Mouse (Mus musculus) testis, postnatal 10 days (tissue): ENCODE measurements around the gene Ubfd1.

Experiments used
- DNase-seq: peaks from one replicate; pipeline ENCODE4 v3.0.0; 2021; ENCODE audit warnings: low spot score

The Ubfd1 gene

GRCm38 (mm10) chr7:122066945-122067516 lies at the start of gene Ubfd1, which contains the start of gene Ears2:
Gene Ubfd1 (plus strand): TSS chr7:122067175.
Gene Ears2 (minus strand): TSS chr7:122067263.
- peak; percentile 94 for DNase-seq

DNA sequence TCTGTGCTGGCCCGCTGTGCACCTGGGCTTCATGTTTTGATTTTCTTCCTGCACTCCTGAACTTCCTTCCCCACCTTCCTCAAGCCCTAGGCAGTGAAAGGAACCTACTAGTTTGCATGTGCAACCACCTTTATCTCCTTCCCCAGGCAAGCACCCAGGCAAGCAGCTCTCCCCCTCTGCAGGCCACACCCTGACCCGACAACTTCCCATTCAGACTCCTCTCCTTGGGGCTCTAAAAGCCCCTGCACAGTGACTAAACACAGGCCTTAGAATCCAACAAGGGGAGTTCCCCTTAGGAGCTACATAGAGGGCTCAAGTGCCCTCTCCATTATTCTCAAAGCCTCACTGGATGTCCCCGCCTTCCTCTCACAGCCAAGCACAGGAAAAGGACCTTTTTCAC lies 48.7 kb upstream of the Ubfd1 start:
- DNase-seq = no peak

GRCm38 (mm10) chr7:122018978-122019377 lies 48.0 kb upstream of the Ubfd1 start:
- DNase-seq = no peak

GRCm38 (mm10) chr7:122020273-122020666 lies 46.7 kb upstream of the Ubfd1 start:
- no peak for DNase-seq

GRCm38 (mm10) chr7:122020667-122021354 lies 46.2 kb upstream of the Ubfd1 start, which contains the start of gene Gga2:
Gene Gga2 (minus strand): TSS chr7:122021222.
- peak; percentile 94 for DNase-seq

DNA sequence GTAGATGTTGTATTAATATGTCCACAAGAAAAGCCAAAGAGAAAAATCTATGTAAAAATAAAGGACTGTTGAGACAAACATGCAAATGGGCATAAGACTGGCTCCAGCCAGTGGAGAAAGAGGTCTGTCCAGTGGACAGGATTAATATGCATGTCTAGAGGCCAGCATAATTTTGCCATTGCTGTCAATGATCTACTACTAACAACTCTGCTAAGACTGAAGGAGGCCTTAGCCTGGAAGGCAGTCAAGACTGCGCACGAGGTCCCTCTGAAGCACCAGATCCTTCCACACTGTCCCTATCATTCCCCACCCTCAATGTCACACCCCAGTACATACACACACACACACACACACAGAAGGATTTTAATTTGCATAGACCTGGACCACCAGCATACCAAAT lies 44.8 kb upstream of the Ubfd1 start:
- DNase-seq = no peak

DNA sequence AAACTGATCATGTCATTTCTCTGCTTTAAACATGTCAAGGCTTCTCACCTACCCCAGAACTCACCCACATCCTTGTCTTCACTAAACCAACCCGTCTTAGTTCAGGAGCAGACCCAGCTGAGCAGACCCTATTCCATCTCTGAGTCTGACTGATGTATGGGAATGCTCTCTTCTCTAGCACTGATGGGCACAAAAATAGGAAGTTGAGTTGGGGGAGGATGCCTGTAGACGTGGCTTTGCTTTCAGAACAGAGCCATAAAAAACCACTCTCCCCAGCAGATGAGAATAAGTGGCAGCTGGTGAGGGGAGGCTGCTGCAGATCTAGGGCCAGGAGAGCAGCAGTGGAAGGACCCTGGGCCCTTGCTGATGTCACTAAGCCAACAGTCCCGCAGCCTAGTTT lies 33.6 kb upstream of the Ubfd1 start:
- DNase-seq = no peak

- no peak for DNase-seq
Observed at GRCm38 (mm10) chr7:122034348-122034747, 32.6 kb upstream of the Ubfd1 start.

- DNase-seq = no peak
Observed at GRCm38 (mm10) chr7:122044106-122044505, 22.9 kb upstream of the Ubfd1 start.

- peak; percentile 56 for DNase-seq
Observed at GRCm38 (mm10) chr7:122045181-122045634, 21.8 kb upstream of the Ubfd1 start.

GRCm38 (mm10) chr7:122045711-122046110 lies 21.3 kb upstream of the Ubfd1 start:
- DNase-seq = no peak

DNA sequence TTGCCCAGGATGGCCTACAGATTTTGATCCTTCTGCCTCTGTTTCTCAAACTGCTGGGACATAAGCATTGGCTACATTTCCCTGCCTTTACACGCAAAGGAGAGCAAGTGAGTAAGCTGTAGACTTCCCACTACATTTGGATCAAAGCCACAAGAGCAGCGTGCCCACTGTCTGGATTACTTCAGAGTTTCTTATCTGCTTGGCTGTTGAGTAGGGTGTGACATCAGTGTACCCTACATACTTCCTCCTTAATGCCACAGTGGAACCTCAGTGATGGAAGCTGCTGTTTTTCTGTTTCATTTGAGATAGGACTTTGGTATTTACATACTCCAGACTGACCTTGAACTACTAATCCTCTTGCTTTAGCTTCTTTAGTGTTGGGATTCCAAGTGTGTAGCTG lies 20.2 kb upstream of the Ubfd1 start:
- DNase-seq = no peak

- no peak for DNase-seq
Observed at GRCm38 (mm10) chr7:122048191-122048590, 18.8 kb upstream of the Ubfd1 start.

GRCm38 (mm10) chr7:122050834-122051233 lies 16.1 kb upstream of the Ubfd1 start:
- no peak for DNase-seq

- no peak for DNase-seq
Observed at GRCm38 (mm10) chr7:122056633-122057032, 10.3 kb upstream of the Ubfd1 start.

DNA sequence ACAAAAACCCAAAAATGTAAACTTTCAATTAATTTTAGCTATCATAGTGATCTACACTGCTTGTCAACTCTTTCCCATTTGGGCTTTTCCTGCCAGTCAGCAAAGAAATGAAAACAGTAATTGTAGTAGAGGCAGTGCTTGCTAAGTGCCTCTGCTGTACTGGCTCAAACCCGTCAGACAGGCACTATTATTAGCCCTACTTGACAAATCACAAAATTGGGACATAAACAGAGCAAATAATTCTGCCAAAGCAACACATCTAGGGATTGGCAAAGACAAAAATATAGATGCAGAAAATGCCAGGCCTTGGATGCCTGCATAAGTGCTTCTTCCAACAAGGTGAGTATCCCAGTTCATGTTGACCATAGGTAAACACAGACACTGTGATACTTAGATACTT lies 1.3 kb upstream of the Ubfd1 start:
- DNase-seq = no peak

- DNase-seq = no peak
Observed at GRCm38 (mm10) chr7:122066102-122066944, 652 bp upstream of the Ubfd1 start.

DNA sequence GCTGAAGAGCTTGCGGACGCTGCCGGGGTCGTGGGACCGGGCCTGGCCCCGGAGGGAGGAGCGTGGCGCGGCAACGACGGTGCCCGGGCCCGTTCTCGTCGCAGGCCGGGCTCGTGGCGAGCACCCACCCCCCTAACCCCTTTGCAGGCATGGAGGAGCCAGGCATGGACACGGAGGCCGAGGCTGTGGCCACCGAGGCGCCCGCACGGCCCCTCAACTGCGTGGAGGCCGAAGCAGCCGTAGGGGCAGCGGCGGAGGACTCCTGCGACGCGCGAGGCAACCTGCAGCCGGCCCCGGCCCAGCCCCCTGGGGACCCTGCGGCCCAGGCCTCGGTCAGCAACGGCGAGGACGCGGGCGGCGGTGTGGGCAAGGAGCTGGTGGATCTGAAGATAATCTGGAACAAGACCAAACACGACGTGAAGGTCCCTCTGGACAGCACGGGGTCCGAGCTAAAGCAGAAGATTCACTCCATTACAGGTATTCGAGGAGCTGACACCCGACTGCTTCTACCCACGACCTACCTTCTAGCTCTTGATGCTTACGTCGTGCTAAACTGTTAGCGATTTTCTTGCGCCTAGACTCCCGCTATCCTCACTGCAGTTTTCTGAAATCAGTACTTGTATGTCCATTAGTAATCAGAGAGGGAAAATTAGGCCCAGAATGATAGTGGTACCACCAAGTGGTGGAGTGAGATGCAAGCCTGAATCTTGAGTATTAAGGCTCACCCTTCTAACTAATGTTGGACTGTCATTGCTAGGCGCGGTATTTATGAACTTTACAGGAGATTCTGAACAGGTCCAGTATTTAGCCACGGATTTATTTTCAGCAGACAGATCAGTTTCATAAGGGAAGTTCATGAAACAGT lies 774 bp downstream of the Ubfd1 start:
- peak; percentile 69 for DNase-seq

DNA sequence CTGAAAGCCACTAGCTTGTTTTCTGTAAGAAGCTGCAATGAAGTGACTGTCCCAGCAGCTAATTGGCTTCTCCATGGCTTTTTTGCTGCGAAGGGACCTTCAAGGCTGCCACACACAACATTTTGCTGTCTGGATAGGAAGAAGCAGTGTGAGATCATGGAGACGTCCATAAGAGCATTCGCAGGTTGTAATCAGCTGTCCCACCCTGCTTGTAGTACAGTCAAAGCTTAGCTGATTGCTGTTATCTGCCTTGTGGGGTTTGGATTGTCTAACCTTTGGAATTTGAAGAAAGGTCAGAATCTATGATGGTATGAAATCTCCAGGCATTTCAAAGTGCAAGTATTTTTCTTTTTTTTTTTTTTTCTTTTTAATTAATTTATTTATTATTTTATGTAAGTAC lies 7.4 kb downstream of the Ubfd1 start:
- DNase-seq = no peak

DNA sequence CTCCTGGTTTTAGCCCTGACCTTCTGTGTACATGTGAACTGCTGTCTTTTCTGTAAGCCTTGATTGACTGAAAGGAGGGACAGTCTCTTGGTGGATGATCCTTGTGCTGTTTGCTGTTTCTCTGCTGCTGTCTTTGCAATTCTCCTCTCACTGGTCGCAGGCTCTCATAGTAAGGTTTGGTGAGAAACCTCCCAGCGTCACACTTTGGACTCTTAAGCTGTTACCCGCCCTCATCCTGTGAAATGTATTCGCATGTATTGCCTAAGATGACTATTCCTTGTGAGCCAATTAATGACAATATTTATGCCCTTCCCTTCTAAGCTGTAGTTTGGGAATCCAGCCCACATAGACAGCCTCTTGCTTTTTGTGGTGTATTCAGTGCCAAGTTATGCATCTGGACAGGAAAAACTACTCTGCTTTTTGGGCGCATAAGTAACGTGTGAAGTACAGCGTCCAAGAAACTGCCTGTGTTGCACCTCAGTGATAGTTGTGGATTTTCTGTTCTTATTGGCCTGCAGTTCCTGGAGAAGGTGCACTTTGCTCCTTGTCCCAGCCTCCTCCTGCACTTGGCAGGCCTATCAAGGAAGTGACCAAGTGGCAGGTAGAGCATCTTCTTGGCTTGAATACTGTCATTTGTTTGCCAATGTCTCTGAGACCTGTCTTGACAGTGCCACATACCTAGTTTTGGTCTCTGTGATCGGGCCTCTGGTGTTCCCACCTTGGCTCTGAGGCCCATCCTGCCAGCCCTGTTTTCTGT lies 13.0 kb downstream of the Ubfd1 start:
- DNase-seq = no peak

- no peak for DNase-seq
Observed at GRCm38 (mm10) chr7:122081071-122081470, 14.1 kb downstream of the Ubfd1 start.
